ENCODE assay signal across 8 mouse cellular contexts in genomic region chr3:89159616-89160344, GRCm38 (mm10). TPM values are rescaled to one million over a fixed set of nuclear protein-coding genes. Genes with fewer than 3 reads are reported as not detected.
A peak's percentile ranks its signal among the peaks of the same experiment; 100 is the strongest.
DNase-seq lines count a peak whose midpoint lies in the region; ATAC-seq and TF ChIP-seq lines count a peak whose summit lies in the region.

Hcn3 (minus strand) TSS chr3:89160196.

- peaks cover 17% of the 10 kb centered on the region for H3K27me3 ChIP-seq in hindbrain, embryonic 12.5 days
- H3K27me3 ChIP-seq in midbrain, embryonic 10.5 days (ENCODE audit: low read depth, poor library complexity, severe bottlenecking): peaks cover 18% of the 10 kb centered on the region

- peak; percentile 63 for TF ChIP-seq CTCF in gastrocnemius, adult 2 months (IDR thresholded peaks at IDR 0.05)

- H3K9me3 ChIP-seq in hindbrain, embryonic 12.5 days (replicated peaks): no peaks in the 10 kb centered on the region
- no peaks in the 10 kb centered on the region for H3K9me3 ChIP-seq in midbrain, embryonic 10.5 days (replicated peaks)

- peaks cover 31% of the 10 kb centered on the region for H3K4me1 ChIP-seq in hindbrain, embryonic 12.5 days
- peaks cover 38% of the 10 kb centered on the region for H3K4me1 ChIP-seq in midbrain, embryonic 10.5 days

- H3K4me2 ChIP-seq in hindbrain, embryonic 12.5 days (replicated peaks): peak within 1 kb of the TSS; percentile 88

- H3K27ac ChIP-seq in gastrocnemius, adult 2 months: no peak within 1 kb of the TSS
- peak within 1 kb of the TSS; percentile 52; the same call in 1 of the 2 replicates for H3K27ac ChIP-seq in hindbrain, embryonic 12.5 days
- peak within 1 kb of the TSS; percentile 82 for H3K27ac ChIP-seq in midbrain, embryonic 10.5 days (replicated peaks)

- 0 out of 2 replicates have a peak, but pooled peaks have one; percentile 28 for ATAC-seq in erythroblast, adult 5-6 weeks (replicated peaks; ENCODE audit: low FRiP score, poor library complexity, severe bottlenecking)
- ATAC-seq in hindbrain, embryonic 12.5 days (ENCODE audit: low FRiP score): peak; percentile 82

- H3K36me3 ChIP-seq in hindbrain, embryonic 12.5 days: no peaks in the 10 kb centered on the region
- no peaks in the 10 kb centered on the region for H3K36me3 ChIP-seq in midbrain, embryonic 10.5 days

- WGBS in hindbrain, embryonic 12.5 days: under 1% methylated on average over 63 of the region's 66 CpGs
- under 1% methylated on average over 66 of the region's 66 CpGs for WGBS in midbrain, embryonic 10.5 days

- peak within 1 kb of the TSS; percentile 77 for H3K4me3 ChIP-seq in gastrocnemius, adult 2 months
- peak within 1 kb of the TSS; percentile 58 for H3K4me3 ChIP-seq in hindbrain, embryonic 12.5 days
- peak within 1 kb of the TSS; percentile 82 for H3K4me3 ChIP-seq in midbrain, embryonic 10.5 days

- intact Hi-C loops in gastrocnemius, adult 2 months (cut with DNase I): loop anchor here (1.0 to 10.0 kb wide), 2 partner anchors 55 to 69 kb away; partner anchors contain the start of gene Thbs3
- intact Hi-C loops in left cerebral cortex, postnatal 4 days (cut with DNase I): loop anchor here (5.0 kb wide), 1 partner anchor 67 kb away; the partner anchor contains the start of gene Rusc1

- peak; percentile 73 for DNase-seq in gastrocnemius, adult 2 months
- no peak for DNase-seq in gastrocnemius, adult 8-10 months (ENCODE audit: low spot score in 2 of 2)
- peak; percentile 78 to 86 for DNase-seq in adrenal gland, postnatal 36 days
- DNase-seq in left cerebral cortex, postnatal 4 days: peak; percentile 86
- DNase-seq in midbrain, embryonic 10.5 days (ENCODE audit: low spot score): peak; percentile 82
- peak; percentile 51 to 70 for DNase-seq in spleen, adult 18-20 months

- H3K9ac ChIP-seq in hindbrain, embryonic 12.5 days: peak within 1 kb of the TSS; percentile 67

RNA-seq across cellular contexts. Expression of gene Hcn3, which starts in this region (rescaled TPM):
- total RNA-seq in gastrocnemius, adult 2 months (2021): under 1 TPM; 0.31 to 0.43 TPM
- total RNA-seq in gastrocnemius, adult 8-10 months (2022): under 1 TPM in 3 of 4 experiments, not detected in 1; 0.44 to 0.68 (median 0.51) TPM
- 1 to 10 TPM; 1.9 to 9.7 TPM for total RNA-seq in adrenal gland, postnatal 36 days (2021)
- total RNA-seq in erythroblast, adult 5-6 weeks (2015; ENCODE audit: low replicate concordance): not detected in 2 replicates
- 1.3 TPM in 1 of 2 replicates, not detected in the other for total RNA-seq in erythroblast, adult 5-6 weeks (2017; ENCODE audit: low replicate concordance)
- polyA plus RNA-seq in hindbrain, embryonic 12.5 days (2016; fragmentation: Nextera tagmentation; extraction: Ambion mirVana): 20.7 and 22.3 TPM in 2 replicates
- 10 to 100 TPM; 68.6 to 73.1 TPM for total RNA-seq in left cerebral cortex, postnatal 4 days (2021)
- 6.3 and 10.6 TPM in 2 replicates for polyA plus RNA-seq in midbrain, embryonic 10.5 days (2016; fragmentation: Nextera tagmentation; extraction: Ambion mirVana)

Comparison
In these comparisons a context has a peak if more than half of its experiments do, and no peak if none do; other contexts are left out.
1. RNA of gene Hcn3 (total RNA-seq): 68.6 to 73.1 TPM in left cerebral cortex, postnatal 4 days; 1.9 to 9.7 TPM in adrenal gland, postnatal 36 days, 0.44 to 0.68 TPM in gastrocnemius, adult 8-10 months, 0.31 to 0.43 TPM in gastrocnemius, adult 2 months and 1.3 TPM in erythroblast, adult 5-6 weeks; every median in the first group is over 4 times any median in the second.
2. Peak in DNase-seq and H3K4me3 ChIP-seq in gastrocnemius, adult 2 months; RNA of the gene not detected or under 1 TPM.
3. DNase-seq: peak in adrenal gland, postnatal 36 days (2 of 2), left cerebral cortex, postnatal 4 days (single experiment), midbrain, embryonic 10.5 days (single experiment) and spleen, adult 18-20 months (2 of 2); none in gastrocnemius, adult 8-10 months (0 of 2).
4. Peak in every context shown above with its lines, with median percentiles within 50 percentile points of each other: H3K4me3 ChIP-seq.